Mouse (Mus musculus) erythroblast, embryonic 14.5 days (primary cell): Measurements from ENCODE around the gene Sbp.

Experiments used
- GATA1 ChIP-seq: IDR thresholded peaks from 2 replicates; pipeline ENCODE4 v1.6.1; 2012; ENCODE audit warnings: low read length, inconsistent platforms, mixed read lengths
- TAL1 ChIP-seq: IDR thresholded peaks from 3 replicates; pipeline ENCODE4 v1.6.1; 2012; ENCODE audit warnings: low read length, inconsistent platforms, mixed read lengths

GRCm38 (mm10) chr17:23980297-23980909, 38.9 kb downstream of the Sbp start, which contains the start of gene Prss30:
- TF ChIP-seq GATA1 (no peak), TAL1 (no peak)
